Mouse (Mus musculus) thymus, adult 2 months (tissue): Measurements from ENCODE around the gene Nol12. TPM values are rescaled to one million over a fixed set of nuclear protein-coding genes. Genes with fewer than 3 reads are reported as not detected.

Experiments
- DNase-seq: peaks from one replicate; pipeline ENCODE4 v3.0.0; 2021
- H3K27ac ChIP-seq: fragments of 200-500 bp; 2 replicates; pipeline ENCODE4 v1.5.1; 2012; ENCODE audit warnings: low read length, control low read depth; ENCODE audit not compliant: control insufficient read depth, insufficient read depth
- H3K27me3 ChIP-seq: fragments of 200-500 bp; 2 replicates; pipeline ENCODE4 v1.6.1; 2012; ENCODE audit warnings: mild to moderate bottlenecking, low read length, moderate library complexity, mixed read lengths; ENCODE audit not compliant: control insufficient read depth, insufficient read depth
- H3K36me3 ChIP-seq: fragments of 200-500 bp; 2 replicates; pipeline ENCODE4 v1.6.1; 2012; ENCODE audit warnings: mild to moderate bottlenecking, low read length, moderate library complexity; ENCODE audit not compliant: control insufficient read depth, insufficient read depth
- H3K4me1 ChIP-seq: fragments of 200-500 bp; replicated peaks from 2 replicates; pipeline ENCODE4 v1.6.1; 2012; ENCODE audit warnings: low read length; ENCODE audit not compliant: control insufficient read depth, insufficient read depth
- H3K4me3 ChIP-seq: fragments of 200-500 bp; 2 replicates; pipeline ENCODE4 v1.5.1; 2012; ENCODE audit warnings: mild to moderate bottlenecking, low read length, control low read depth, moderate library complexity; ENCODE audit not compliant: control insufficient read depth, insufficient read depth
- CTCF ChIP-seq: fragments of 200-500 bp; IDR thresholded peaks from 2 replicates; pipeline ENCODE4 v1.5.1; 2012; ENCODE audit warnings: mild to moderate bottlenecking, control low read depth, low read length, moderate library complexity, borderline replicate concordance; ENCODE audit not compliant: control insufficient read depth, poor library complexity, insufficient read depth; ENCODE audit errors: extremely low read depth
- POLR2A ChIP-seq: fragments of 200-500 bp; IDR thresholded peaks from 2 replicates; pipeline ENCODE4 v1.6.1; 2012; ENCODE audit warnings: mild to moderate bottlenecking, low read length, control low read depth, moderate library complexity; ENCODE audit not compliant: control insufficient read depth, poor library complexity, insufficient read depth; ENCODE audit errors: extremely low read depth
- WGBS: fragments of 180-500 bp; shearing (Covaris S2); methylation state at CpG from one replicate; pipeline ENCODE4 v1.1.7; 2018; 5-methylcytosine and 5-hydroxymethylcytosine counted together
- polyA plus RNA-seq: library from polyadenylated mRNA; depleted of rRNA; stranded (reverse); fragments of >200 nt; gene quantifications from 2 replicates; pipeline ENCODE4 v1.2.3, GENCODE M21; 2012

Nol12 gene
- polyA plus RNA-seq, 1 experiment: 27.9 TPM

- Histone ChIP-seq H3K4me1 (peaks cover 72% of the 10 kb centered on the region), H3K36me3 (peaks cover 1% of the 10 kb centered on the region; the same call in 1 of the 2 replicates), H3K27me3 (no peaks in the 10 kb centered on the region), H3K27ac (peak overlapping the region; percentile 8; the same call in 1 of the 2 replicates), H3K4me3 (no peak overlapping the region)
- DNase-seq: no peak
- 95% methylated on average over 4 of the region's 4 CpGs for WGBS
- TF ChIP-seq POLR2A: no peak
Observed at GRCm38 (mm10) chr15:78897488-78897887, 37.2 kb upstream of the Nol12 start.

DNA sequence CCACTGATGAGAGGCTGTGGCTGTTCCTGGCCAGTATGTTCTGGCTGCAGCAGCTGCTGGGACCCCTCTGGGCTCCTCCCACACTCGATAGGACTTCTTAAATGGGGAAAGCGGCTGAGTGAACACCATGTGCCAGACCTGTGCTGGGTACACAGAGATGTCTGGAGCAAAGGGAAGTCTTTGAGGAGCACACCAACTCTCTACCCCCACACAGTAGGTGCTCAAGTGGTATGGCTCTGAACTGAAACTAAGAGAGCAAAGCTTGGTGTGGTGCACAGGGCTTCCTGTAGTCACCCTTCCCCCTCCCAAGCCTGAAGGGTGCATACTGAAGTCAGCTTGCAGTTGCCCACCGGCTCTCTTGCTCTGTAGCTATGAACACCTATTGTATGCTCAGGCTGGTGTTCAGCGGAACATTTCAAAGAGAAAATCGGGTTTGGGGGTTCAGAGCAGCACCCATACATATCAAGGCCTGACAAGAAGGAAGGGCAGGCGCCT lies 36.2 kb upstream of the Nol12 start:
- H3K4me1 ChIP-seq: peaks cover 72% of the 10 kb centered on the region
- H3K27ac ChIP-seq: peak overlapping the region; percentile 92
- peak; percentile 74 for DNase-seq
- 3% methylated on average over 6 of the region's 6 CpGs for WGBS
- TF ChIP-seq CTCF (no peak), POLR2A (no peak)
- H3K36me3 ChIP-seq: no peaks in the 10 kb centered on the region
- H3K27me3 ChIP-seq: no peaks in the 10 kb centered on the region
- peak overlapping the region; percentile 87 for H3K4me3 ChIP-seq

GRCm38 (mm10) chr15:78899409-78899739 lies 35.4 kb upstream of the Nol12 start, which contains the start of gene Gm49510:
TSS of gene Gm49510 (plus strand) at chr15:78899667.
- WGBS: 2% methylated on average over 20 of the region's 20 CpGs
- H3K36me3 ChIP-seq: peaks cover 2% of the 10 kb centered on the region
- H3K27me3 ChIP-seq: no peaks in the 10 kb centered on the region
- DNase-seq: no peak
- peak within 1 kb of the TSS; percentile 92 for H3K27ac ChIP-seq
- no peak for TF ChIP-seq POLR2A
- TF ChIP-seq CTCF: no peak
- H3K4me1 ChIP-seq: peaks cover 65% of the 10 kb centered on the region
- H3K4me3 ChIP-seq: peak within 1 kb of the TSS; percentile 87

GRCm38 (mm10) chr15:78899740-78900584 lies 34.8 kb upstream of the Nol12 start, which contains the start of gene Sh3bp1:
TSS of gene Sh3bp1 (plus strand) at chr15:78899768.
- WGBS: under 1% methylated on average over 47 of the region's 47 CpGs
- TF ChIP-seq POLR2A (peak; percentile 83), CTCF (no peak)
- Histone ChIP-seq H3K27me3 (no peaks in the 10 kb centered on the region), H3K4me3 (peak within 1 kb of the TSS; percentile 87), H3K4me1 (peaks cover 59% of the 10 kb centered on the region), H3K36me3 (peaks cover 8% of the 10 kb centered on the region), H3K27ac (peak within 1 kb of the TSS; percentile 92)
- DNase-seq: peak; percentile 83

GRCm38 (mm10) chr15:78900585-78901421 lies 33.9 kb upstream of the Nol12 start:
- peak overlapping the region; percentile 87 for H3K4me3 ChIP-seq
- TF ChIP-seq POLR2A: no peak
- no peak for TF ChIP-seq CTCF
- 0 out of 2 replicates have a peak overlapping the region, but pooled peaks have one; percentile 23 for H3K27ac ChIP-seq
- H3K4me1 ChIP-seq: peaks cover 50% of the 10 kb centered on the region
- no peak for DNase-seq
- H3K36me3 ChIP-seq: peaks cover 15% of the 10 kb centered on the region
- 34% methylated on average over 18 of the region's 18 CpGs for WGBS
- no peaks in the 10 kb centered on the region for H3K27me3 ChIP-seq

GRCm38 (mm10) chr15:78901422-78901789 lies 33.3 kb upstream of the Nol12 start:
- TF ChIP-seq POLR2A (no peak), CTCF (no peak)
- Histone ChIP-seq H3K27ac (no peak overlapping the region), H3K36me3 (peaks cover 17% of the 10 kb centered on the region), H3K4me1 (peaks cover 44% of the 10 kb centered on the region), H3K27me3 (no peaks in the 10 kb centered on the region), H3K4me3 (peak overlapping the region; percentile 87; the same call in 1 of the 2 replicates)
- no peak for DNase-seq
- WGBS: 76% methylated on average over 8 of the region's 8 CpGs
